Mouse (Mus musculus) brown adipose tissue, adult 24 weeks (tissue): ENCODE results near the gene Ncor2. TPM values are rescaled to one million over a fixed set of nuclear protein-coding genes. Genes with fewer than 3 reads are reported as not detected.

Source experiments
- H3K27ac ChIP-seq: fragments of 200-500 bp; replicated peaks from 2 replicates; pipeline ENCODE4 v1.5.1; 2012; ENCODE audit warnings: low read depth, mild to moderate bottlenecking, low read length
- H3K4me1 ChIP-seq: fragments of 200-500 bp; 2 replicates; pipeline ENCODE4 v1.6.1; 2012; ENCODE audit warnings: low read length, mixed read lengths; ENCODE audit not compliant: control insufficient read depth, insufficient read depth, insufficient read length
- H3K4me3 ChIP-seq: fragments of 200-500 bp; 2 replicates; pipeline ENCODE4 v1.5.1; 2012; ENCODE audit warnings: low read depth, mild to moderate bottlenecking, low read length, moderate library complexity; ENCODE audit not compliant: insufficient read depth
- polyA plus RNA-seq: library from polyadenylated mRNA; stranded (reverse); fragments of >200 nt; gene quantifications from 2 replicates; pipeline ENCODE4 v1.2.4, GENCODE M21; 2012; ENCODE audit not compliant: missing spikeins, insufficient read depth, insufficient read length

Ncor2 gene
- polyA plus RNA-seq, 1 experiment = 19.5 TPM

DNA sequence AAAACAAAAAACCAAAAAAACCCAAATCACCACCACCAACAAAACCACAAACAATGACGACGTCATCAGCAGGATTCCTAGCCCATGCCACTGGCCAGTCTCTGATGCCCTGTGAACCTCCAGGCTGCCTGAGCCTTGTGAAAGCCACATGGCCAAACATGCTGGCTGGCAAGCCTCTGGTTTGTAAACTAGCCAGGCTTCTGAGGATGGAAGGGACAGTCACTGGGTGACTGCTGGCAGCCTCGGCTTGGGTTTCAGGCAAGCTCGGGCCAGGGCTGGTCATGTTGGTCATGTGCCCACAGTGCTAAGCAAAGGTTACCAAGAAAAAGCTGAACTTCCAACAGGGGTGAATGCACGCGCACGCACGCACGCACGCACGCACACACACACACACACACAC lies 157.7 kb downstream of the Ncor2 start:
- Histone ChIP-seq H3K4me3 (no peak overlapping the region), H3K27ac (no peak overlapping the region), H3K4me1 (peaks cover 4% of the 10 kb centered on the region; the same call in 1 of the 2 replicates)

DNA sequence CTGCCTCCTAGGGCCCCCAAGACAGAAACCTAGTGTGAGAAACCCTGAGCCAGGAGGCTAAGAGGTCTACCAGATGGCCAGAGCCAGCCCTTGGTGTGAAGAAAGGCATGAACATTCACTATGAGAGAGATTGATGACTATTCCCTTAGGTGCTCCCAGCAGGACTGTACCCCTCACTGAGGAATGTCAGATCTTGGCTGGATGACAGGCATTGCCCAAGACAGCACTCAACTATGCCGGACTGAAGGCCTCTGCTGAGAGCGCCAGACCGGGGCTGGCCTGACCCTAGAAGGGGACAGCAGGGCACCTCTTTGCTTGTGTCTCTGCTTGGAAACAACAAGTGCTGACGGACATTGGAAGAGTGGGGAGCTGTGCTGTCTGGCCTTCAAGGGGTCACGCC lies 159.9 kb downstream of the Ncor2 start:
- peaks cover 4% of the 10 kb centered on the region; the same call in 1 of the 2 replicates for H3K4me1 ChIP-seq
- no peak overlapping the region for H3K4me3 ChIP-seq
- H3K27ac ChIP-seq = no peak overlapping the region

DNA sequence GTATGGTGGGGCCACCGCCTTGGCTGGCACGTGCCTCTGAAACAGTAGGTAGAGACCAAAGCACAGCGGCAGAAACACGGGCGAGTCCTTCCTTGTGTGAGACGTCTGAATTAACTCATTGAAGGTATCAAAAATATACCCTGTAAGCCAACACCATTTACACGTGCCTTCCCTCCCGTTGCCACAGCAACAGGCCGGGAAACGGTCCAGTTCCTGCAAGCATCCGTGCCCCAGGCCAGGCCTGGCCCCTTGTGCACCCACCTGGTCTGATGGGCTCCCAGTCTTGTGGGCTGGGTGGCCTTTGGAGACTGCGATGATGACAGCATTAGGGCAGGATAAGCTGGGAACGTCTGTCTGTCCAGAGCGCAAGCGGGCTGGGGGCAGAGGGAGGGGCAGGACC lies 161.7 kb downstream of the Ncor2 start:
- no peak overlapping the region for H3K27ac ChIP-seq
- H3K4me3 ChIP-seq = no peak overlapping the region
- H3K4me1 ChIP-seq = peaks cover 4% of the 10 kb centered on the region; the same call in 1 of the 2 replicates

DNA sequence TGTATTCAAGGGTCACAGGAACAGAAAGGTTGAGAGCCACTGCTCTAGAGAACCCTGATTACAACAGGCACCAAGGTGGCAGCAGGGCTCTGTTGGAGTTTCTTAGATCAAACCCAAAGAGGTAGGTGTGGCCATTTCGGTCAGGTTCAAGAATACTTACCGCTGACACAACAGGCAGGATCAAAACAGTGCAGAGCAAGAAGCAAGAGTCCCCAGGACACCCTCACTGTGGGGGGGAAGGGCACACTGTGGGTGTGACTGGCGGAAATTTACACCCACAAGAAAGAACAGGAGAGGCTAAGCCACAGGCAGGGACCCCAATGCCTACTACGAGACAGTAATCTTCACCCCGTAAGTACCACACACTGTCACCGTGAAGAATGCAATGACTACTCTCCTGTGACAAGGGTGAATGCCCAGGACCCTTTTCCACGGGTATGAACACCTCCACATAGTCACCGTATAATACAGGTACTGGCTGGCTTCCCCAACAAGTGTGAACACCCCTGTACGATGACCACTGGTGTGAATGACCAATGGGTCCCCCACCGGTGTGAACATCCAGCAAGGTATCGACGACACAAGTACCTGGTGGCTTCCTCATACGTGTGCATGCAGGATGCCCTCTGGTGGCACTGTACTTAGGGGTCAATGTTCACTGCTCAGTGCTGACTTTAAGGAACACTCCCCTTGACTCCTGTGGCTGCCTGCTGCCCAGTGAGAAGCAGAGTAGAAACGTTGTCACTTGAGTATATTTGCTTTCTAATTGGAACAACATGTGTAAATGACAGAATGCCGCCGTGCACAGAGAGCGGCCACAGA lies 162.4 kb downstream of the Ncor2 start:
- H3K4me3 ChIP-seq = no peak overlapping the region
- no peak overlapping the region for H3K27ac ChIP-seq
- H3K4me1 ChIP-seq = peaks cover 4% of the 10 kb centered on the region; the same call in 1 of the 2 replicates

GRCm38 (mm10) chr5:125015576-125015975 lies 163.4 kb downstream of the Ncor2 start:
- Histone ChIP-seq H3K4me3 (no peak overlapping the region), H3K4me1 (peaks cover 2% of the 10 kb centered on the region; the same call in 1 of the 2 replicates), H3K27ac (no peak overlapping the region)

GRCm38 (mm10) chr5:125015066-125015465 lies 164.0 kb downstream of the Ncor2 start:
- H3K4me1 ChIP-seq = peaks cover 2% of the 10 kb centered on the region; the same call in 1 of the 2 replicates
- no peak overlapping the region for H3K4me3 ChIP-seq
- H3K27ac ChIP-seq = no peak overlapping the region

- Histone ChIP-seq H3K27ac (no peak overlapping the region), H3K4me1 (peaks cover 2% of the 10 kb centered on the region; the same call in 1 of the 2 replicates), H3K4me3 (no peak overlapping the region)
Measured at GRCm38 (mm10) chr5:125014497-125014896, 164.5 kb downstream of the Ncor2 start.

DNA sequence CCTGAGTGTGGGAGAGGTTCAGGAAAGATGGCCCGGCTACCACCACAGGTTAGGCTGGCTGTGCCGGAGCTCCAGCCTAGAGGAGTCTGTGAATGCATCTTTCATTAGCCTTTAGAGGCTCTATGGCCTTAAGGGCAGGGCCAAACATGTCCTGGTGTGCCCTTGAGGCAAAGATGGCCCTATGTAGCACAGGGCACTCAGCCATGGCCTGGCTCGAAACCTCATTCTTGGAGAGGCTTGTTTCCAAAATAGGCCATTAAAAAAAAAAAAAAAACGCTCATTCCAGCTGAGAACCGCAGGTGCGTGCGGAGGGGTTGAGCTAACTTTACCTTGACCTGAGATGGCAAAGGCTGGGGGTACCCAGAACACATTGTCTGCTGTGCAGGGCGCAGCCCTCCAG lies 167.4 kb downstream of the Ncor2 start:
- H3K4me3 ChIP-seq = no peak overlapping the region
- H3K4me1 ChIP-seq = no peaks in the 10 kb centered on the region
- H3K27ac ChIP-seq = no peak overlapping the region

DNA sequence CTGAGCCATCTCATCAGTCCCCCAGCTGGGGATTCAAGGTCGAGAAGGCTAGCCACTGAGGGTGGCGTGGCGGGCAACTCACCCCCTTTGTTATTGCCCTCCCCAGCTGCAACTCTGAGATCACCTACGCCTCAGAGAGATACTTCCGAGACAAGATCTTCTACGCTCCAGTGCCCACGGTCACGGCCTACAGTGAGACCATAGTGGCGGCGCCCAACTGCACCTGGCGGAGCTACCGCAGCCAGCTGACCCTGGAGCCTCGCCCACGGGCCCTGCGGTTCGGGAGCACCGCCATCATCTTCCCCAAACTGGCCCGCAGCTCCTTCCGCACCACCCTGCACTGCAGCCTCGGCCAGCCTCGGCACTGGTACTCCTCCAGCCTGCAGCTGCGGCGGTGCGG lies 167.9 kb downstream of the Ncor2 start:
- no peak overlapping the region for H3K4me3 ChIP-seq
- no peaks in the 10 kb centered on the region for H3K4me1 ChIP-seq
- H3K27ac ChIP-seq = no peak overlapping the region

DNA sequence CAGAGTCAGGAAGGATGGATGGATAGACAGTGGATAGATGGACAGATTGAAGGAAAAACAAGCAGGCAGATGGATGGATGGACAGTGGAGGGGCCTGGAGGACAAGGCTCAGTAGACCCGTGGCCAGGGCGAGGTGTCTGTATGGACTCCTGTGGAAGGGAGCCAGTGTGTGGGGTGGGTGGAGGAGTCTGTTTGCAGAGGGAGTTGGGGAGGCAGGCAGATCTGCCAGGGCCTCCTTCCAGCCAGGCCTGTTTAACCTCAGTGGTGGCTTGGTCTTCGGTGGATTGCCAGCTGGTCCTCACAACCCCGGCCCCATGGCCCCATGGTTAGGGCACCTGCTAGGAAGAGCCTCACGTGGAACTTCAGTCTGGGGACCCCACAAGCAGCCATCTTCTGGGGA lies 172.1 kb downstream of the Ncor2 start:
- no peak overlapping the region for H3K27ac ChIP-seq
- H3K4me3 ChIP-seq = no peak overlapping the region
- no peaks in the 10 kb centered on the region for H3K4me1 ChIP-seq

GRCm38 (mm10) chr5:125005871-125006652 lies 173.0 kb downstream of the Ncor2 start:
- H3K27ac ChIP-seq = no peak overlapping the region
- no peak overlapping the region for H3K4me3 ChIP-seq
- no peaks in the 10 kb centered on the region for H3K4me1 ChIP-seq

DNA sequence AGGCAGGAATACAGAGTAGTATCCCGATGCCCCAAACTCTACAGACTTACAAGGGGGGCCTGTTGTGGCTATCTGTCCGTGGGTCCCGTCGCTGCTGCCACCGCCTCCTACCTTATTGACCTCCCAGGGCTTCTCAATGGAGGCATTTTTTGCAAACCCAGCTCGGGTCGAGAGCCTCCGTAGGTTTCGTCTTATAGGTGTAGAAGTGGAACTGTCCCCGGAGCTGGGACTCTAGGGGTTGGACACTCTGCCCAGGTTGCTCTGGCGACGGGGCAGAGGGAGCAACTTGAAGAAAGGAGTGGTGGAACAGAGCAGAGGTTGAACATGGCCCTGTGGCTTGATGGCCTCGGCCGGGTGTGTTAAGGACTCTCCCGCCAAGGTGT lies 175.2 kb downstream of the Ncor2 start:
- H3K4me1 ChIP-seq = no peaks in the 10 kb centered on the region
- H3K4me3 ChIP-seq = no peak overlapping the region
- H3K27ac ChIP-seq = no peak overlapping the region

DNA sequence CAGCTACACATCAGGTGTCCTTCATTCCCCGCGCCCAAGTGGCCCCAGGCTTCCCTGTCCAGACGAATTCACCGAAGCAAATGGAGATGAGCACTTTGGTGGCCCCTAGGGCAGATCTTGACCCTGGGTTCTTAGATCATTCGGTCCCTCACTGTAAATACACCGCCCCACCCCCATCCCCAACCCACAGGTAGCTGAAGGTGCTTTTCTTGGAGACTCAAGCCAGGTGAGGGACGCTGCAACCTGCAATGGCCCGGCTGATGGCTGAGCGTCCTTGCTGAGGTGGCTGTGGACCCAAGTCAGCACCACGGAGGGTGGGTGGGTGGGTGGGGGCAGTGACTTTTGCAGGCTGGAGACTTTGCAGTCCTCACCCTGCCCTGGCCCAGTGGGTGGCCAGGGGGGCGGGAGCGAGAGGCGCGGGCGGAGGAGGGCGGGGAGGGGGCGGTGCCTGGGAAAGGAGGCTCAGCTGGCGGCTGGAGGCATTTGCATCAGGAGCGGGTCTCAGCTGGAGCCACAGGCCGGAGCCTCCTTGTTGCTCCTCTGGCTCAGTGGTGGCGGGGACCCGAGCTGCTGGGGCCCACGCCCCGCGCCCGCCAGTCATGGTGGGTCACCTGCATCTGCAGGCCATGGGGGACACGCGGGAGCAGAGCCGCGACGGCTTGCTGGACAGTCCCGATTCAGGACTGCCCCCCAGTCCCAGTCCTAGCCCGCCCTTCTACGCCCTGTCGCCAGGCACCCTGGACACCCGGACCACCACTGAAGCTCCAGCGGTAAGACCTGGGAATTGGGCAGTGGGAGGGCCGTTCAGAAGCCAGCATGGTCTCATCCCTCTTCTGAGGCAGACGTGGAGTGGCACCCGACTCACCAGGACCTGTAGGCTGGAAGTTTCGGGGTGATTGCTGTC lies 175.8 kb downstream of the Ncor2 start, which contains the start of gene Rflna:
TSS of gene Rflna (plus strand) at position 253 of the 904 bp plus-strand sequence.
- Histone ChIP-seq H3K27ac (no peak within 1 kb of the TSS), H3K4me1 (no peaks in the 10 kb centered on the region), H3K4me3 (0 out of 2 replicates have a peak within 1 kb of the TSS, but pooled peaks have one; percentile 16)

GRCm38 (mm10) chr5:125000756-125001250 lies 178.2 kb downstream of the Ncor2 start:
- H3K27ac ChIP-seq = no peak overlapping the region
- H3K4me3 ChIP-seq = no peak overlapping the region
- H3K4me1 ChIP-seq = no peaks in the 10 kb centered on the region
